In the genomic region with DNA sequence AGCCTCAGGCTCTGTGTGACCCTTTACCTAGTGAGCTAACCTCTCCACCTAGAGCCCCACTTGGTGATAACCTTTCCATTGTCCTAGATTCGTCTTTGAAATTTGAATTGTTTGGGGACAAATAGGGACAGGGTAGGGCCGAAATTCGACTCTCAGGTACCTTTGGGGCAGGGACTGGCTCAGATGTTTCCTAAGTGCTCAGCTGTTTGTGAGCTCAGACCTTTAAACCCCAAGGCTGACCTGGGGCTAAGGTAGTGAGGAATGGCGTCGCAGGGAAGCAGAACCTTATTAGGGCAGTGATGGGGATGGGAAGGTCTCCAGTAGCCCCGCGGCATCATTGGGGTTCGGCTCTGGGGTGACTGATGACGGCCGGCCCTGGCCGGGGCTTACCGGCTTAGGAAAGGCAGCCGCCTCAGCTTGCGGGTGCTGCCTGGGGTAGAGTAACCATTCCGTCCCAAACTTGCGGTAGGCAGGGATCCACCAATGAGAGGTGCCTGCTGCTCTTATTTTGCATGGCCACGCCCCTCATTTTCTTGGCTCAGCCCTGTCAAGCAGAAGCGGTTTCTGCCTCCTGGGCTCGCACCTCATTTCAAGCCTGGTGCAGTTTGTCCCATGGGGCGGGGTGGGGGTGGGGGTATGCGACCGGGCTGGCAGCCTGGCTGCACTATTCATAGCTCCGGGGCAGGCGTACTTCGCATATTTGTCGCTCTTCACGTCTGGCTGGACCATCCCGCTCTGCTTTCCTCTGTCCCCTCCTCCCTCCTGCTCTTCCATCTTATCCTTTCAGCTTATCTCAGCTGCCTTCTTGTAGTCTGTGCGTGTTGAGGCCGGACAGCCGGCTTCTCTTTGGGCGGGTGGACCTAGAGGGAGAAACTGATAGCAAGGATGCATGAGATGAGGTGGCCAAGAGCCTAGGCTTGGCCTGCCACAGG, we compare ENCODE assay signal across 8 mouse cellular contexts. TPM values are rescaled to one million over a fixed set of nuclear protein-coding genes. Genes with fewer than 3 reads are reported as not detected.
A peak's percentile ranks its signal among the peaks of the same experiment; 100 is the strongest.
DNase-seq lines count a peak whose midpoint lies in the region; ATAC-seq and TF ChIP-seq lines count a peak whose summit lies in the region.

No protein-coding gene starts in this region.

- no peaks in the 10 kb centered on the region for H3K27me3 ChIP-seq in heart, embryonic 16.5 days (ENCODE audit: control insufficient read depth, insufficient read depth, low read length)
- no peaks in the 10 kb centered on the region for H3K27me3 ChIP-seq in lung, embryonic 15.5 days

- peak overlapping the region; percentile 71 for H3K9ac ChIP-seq in heart, embryonic 16.5 days (ENCODE audit: low read length)
- H3K9ac ChIP-seq in lung, embryonic 15.5 days, result peak overlapping the region; percentile 6; the same call in 1 of the 2 replicates

- no peaks in the 10 kb centered on the region for H3K9me3 ChIP-seq in heart, embryonic 16.5 days (replicated peaks; ENCODE audit: control insufficient read depth, low read length)
- H3K9me3 ChIP-seq in lung, embryonic 15.5 days, result no peaks in the 10 kb centered on the region

- peak overlapping the region; percentile 94 for H3K27ac ChIP-seq in heart, embryonic 16.5 days (ENCODE audit: low read length)
- peak overlapping the region; percentile 75 for H3K27ac ChIP-seq in lung, embryonic 15.5 days
- H3K27ac ChIP-seq in olfactory bulb, adult 2 months (ENCODE audit: insufficient read depth, low read depth, low read length), result no peak overlapping the region

- peak; percentile 88 for DNase-seq in MEL-GATA-1-ER (ENCODE audit: extremely low read depth, low read depth)
- DNase-seq in brain, embryonic 14.5 days (ENCODE audit: low read depth), result peak; percentile 95
- peak; percentile 86 for DNase-seq in kidney, postnatal 10 days
- peak; percentile 69 for DNase-seq in thymus, postnatal 25 days

- peaks cover 43% of the 10 kb centered on the region for H3K4me1 ChIP-seq in heart, embryonic 16.5 days (ENCODE audit: control insufficient read depth, insufficient read depth, low read length)
- H3K4me1 ChIP-seq in lung, embryonic 15.5 days, result peaks cover 40% of the 10 kb centered on the region
- peaks cover 13% of the 10 kb centered on the region for H3K4me1 ChIP-seq in olfactory bulb, adult 2 months (ENCODE audit: control insufficient read depth, insufficient read depth, low read length)

- TF ChIP-seq CTCF in brain, embryonic 14.5 days (IDR thresholded peaks at IDR 0.05; ENCODE audit: borderline replicate concordance, extremely low read depth, insufficient read depth, insufficient read length), result no peak
- no peak for TF ChIP-seq CTCF in olfactory bulb, adult 2 months (IDR thresholded peaks at IDR 0.05; ENCODE audit: insufficient read depth, low read depth, low read length)

- H3K4me2 ChIP-seq in heart, embryonic 16.5 days (ENCODE audit: low read depth, low read length), result peak overlapping the region; percentile 81
- H3K4me2 ChIP-seq in lung, embryonic 15.5 days, result peak overlapping the region; percentile 76

- no peak for TF ChIP-seq POLR2A in brain, embryonic 14.5 days (IDR thresholded peaks at IDR 0.05; ENCODE audit: borderline replicate concordance, extremely low read depth, insufficient read depth, insufficient read length, poor library complexity, severe bottlenecking)
- no peak for TF ChIP-seq POLR2A in olfactory bulb, adult 2 months (IDR thresholded peaks at IDR 0.05; ENCODE audit: insufficient read depth, low read depth, low read length)

- H3K36me3 ChIP-seq in heart, embryonic 16.5 days (ENCODE audit: control insufficient read depth, insufficient read depth), result no peaks in the 10 kb centered on the region; the same call in 1 of the 2 replicates
- H3K36me3 ChIP-seq in lung, embryonic 15.5 days, result no peaks in the 10 kb centered on the region

- WGBS in heart, embryonic 16.5 days, result 2% methylated on average over 32 of the region's 32 CpGs
- 1% methylated on average over 32 of the region's 32 CpGs for WGBS in lung, embryonic 15.5 days
- WGBS in olfactory bulb, adult 2 months, result 6% methylated on average over 32 of the region's 32 CpGs

- peak overlapping the region; percentile 53 for H3K4me3 ChIP-seq in heart, embryonic 16.5 days (ENCODE audit: low read length)
- peak overlapping the region; percentile 33 for H3K4me3 ChIP-seq in lung, embryonic 15.5 days
- H3K4me3 ChIP-seq in olfactory bulb, adult 2 months (ENCODE audit: insufficient read depth, low read depth, low read length), result peak overlapping the region; percentile 30

- peak; percentile 80 for ATAC-seq in erythroblast, adult 5-6 weeks (replicated peaks; ENCODE audit: low FRiP score, poor library complexity, severe bottlenecking)
- peak; percentile 86 for ATAC-seq in heart, embryonic 16.5 days (replicated peaks; ENCODE audit: extremely low read depth, insufficient read depth, low FRiP score)
- ATAC-seq in lung, embryonic 15.5 days (ENCODE audit: borderline replicate concordance, extremely low read depth, low FRiP score, low TSS enrichment), result peak; percentile 84

RNA-seq across cellular contexts. Expression of gene Arhgap23, which starts 12.7 kb away (rescaled TPM):
- 25.3 and 35.8 TPM in 2 replicates for polyA plus RNA-seq in brain, embryonic 14.5 days (2012; rRNA removed)
- total RNA-seq in erythroblast, adult 5-6 weeks (2015; ENCODE audit: low replicate concordance), result 21.3 and 21.9 TPM in 2 replicates
- 25.6 and 30.2 TPM in 2 replicates for total RNA-seq in erythroblast, adult 5-6 weeks (2017; ENCODE audit: low replicate concordance)
- 5.5 and 6.1 TPM in 2 replicates for polyA plus RNA-seq in heart, embryonic 16.5 days (2015; fragmentation: Nextera tagmentation; extraction: Ambion mirVana)
- polyA plus RNA-seq in lung, embryonic 15.5 days (2015; fragmentation: Nextera tagmentation; extraction: Ambion mirVana), result 7.0 and 7.4 TPM in 2 replicates
- polyA plus RNA-seq in olfactory bulb, adult 2 months (2012; ENCODE audit: insufficient read depth, insufficient read length, low replicate concordance, missing spikeins), result not detected in 2 replicates
